ENCODE assay signal across 14 mouse cellular contexts in genomic region chr5:30780699-30781098, GRCm38 (mm10). TPM values are rescaled to one million over a fixed set of nuclear protein-coding genes. Genes with fewer than 3 reads are reported as not detected.
DNase-seq lines count a peak whose midpoint lies in the region; ATAC-seq lines count a peak whose summit lies in the region.
"Had no signal": no experiment of that assay in that cellular context is flagged by ENCODE, and none has a peak within 500 bp of the region (broad histone marks: within the 10 kb centered on the region; RNA-seq: fewer than 3 reads in every experiment).

No protein-coding gene starts in this region.

- peak; percentile 67; the same call in 1 of the 2 replicates for ATAC-seq in frontal cortex, adult (ENCODE audit: low TSS enrichment)
- no peak for ATAC-seq in megakaryocyte, adult 5-6 weeks (ENCODE audit: poor library complexity, severe bottlenecking)
- ATAC-seq: forebrain, embryonic 13.5 days had no signal

- no peak for DNase-seq in frontal cortex, postnatal 25 days (ENCODE audit: low spot score in 2 of 2)
- DNase-seq in layer of hippocampus, adult 11-12 months (ENCODE audit: low spot score) = peak; percentile 56
- DNase-seq in layer of hippocampus, adult 8-10 months (ENCODE audit: low spot score in 2 of 2) = no peak
- DNase-seq in ovary, postnatal 36 days (ENCODE audit: low spot score) = peak; percentile 39
- DNase-seq in ovary, postnatal 10 days (ENCODE audit: low spot score) = no peak
- no peak for DNase-seq in thymus, postnatal 36 days
- DNase-seq: adrenal gland, adult 8-10 months; cerebellum, postnatal 25 days; kidney, postnatal 10 days; liver, embryonic 13.5 days had no signal

RNA-seq across cellular contexts. Expression of gene Mapre3, which starts 33.7 kb away (rescaled TPM):
- 100 to 1,000 TPM; 225 to 231 (median 227) TPM for total RNA-seq in layer of hippocampus, adult 8-10 months (2022)
- 0.25 and 0.98 TPM in 2 replicates for total RNA-seq in megakaryocyte, adult 5-6 weeks (2015)
- 0.26 and 0.41 TPM in 2 replicates for total RNA-seq in megakaryocyte, adult 5-6 weeks (2017)
- total RNA-seq: granulocyte monocyte progenitor cell, adult 5-6 weeks had no signal

Comparison
In these comparisons a context has a peak if more than half of its experiments do, and no peak if none do; other contexts are left out.
1. DNase-seq: peak in layer of hippocampus, adult 11-12 months (single experiment) and ovary, postnatal 36 days (single experiment); none in frontal cortex, postnatal 25 days (0 of 2), layer of hippocampus, adult 8-10 months (0 of 2), ovary, postnatal 10 days (single experiment) and thymus, postnatal 36 days (0 of 2).
2. RNA of gene Mapre3, which starts 33.7 kb away (total RNA-seq): 225 to 231 TPM in layer of hippocampus, adult 8-10 months; 0.25 to 0.98 TPM in megakaryocyte, adult 5-6 weeks; every median in the first group is over 100 times any median in the second.